8 mouse cellular contexts compared by ENCODE assay signal in the genomic region with DNA sequence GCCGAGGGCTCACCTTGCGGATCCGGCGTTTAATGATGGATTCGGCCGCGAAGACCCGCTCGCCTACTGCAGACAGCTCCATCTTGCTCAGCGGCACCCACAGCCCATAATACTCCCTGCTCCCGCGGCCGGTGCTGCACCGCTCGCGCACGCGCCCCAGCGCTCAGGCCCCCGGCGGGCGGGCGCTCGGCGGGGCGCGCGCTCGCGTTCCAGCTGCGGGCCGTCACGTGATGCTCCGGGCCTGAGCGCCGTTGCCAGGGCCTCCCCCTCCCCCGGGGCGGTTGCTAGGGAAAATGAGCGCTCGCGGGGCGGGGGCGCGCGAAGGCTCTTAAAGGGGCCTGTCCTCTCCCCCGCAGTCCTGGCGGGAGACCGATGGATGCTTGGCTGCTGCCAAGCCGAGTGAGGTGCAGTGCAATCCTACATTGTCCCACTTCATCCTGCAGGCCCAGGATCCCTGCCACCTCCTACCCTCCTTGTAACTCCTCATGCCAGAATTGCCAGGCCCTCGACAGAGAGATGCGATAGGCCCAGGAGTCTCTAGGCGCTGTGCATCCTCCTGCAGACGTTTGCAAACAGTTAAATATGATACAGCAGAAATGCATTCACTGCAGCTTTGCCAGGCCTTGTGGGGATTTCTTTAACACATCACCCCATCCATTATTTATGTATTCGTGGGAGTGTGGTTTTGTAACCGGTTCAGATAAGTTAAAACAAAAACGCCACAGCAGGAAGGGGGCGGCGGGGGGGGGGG. TPM values are rescaled to one million over a fixed set of nuclear protein-coding genes. Genes with fewer than 3 reads are reported as not detected.
DNase-seq lines count a peak whose midpoint lies in the region; ATAC-seq and TF ChIP-seq lines count a peak whose summit lies in the region.

Gene Npcd, minus strand, starts transcription at position 108 of the 751 bp plus-strand sequence.
Gene Cbx6, minus strand, starts transcription at position 559 of the 751 bp plus-strand sequence.

- H3K4me2 ChIP-seq in hindbrain, postnatal 0 days (ENCODE audit: low read depth, low read length): peak within 1 kb of the TSS; percentile 100

- intact Hi-C loops in gastrocnemius, adult 2 months (cut with DNase I): loop anchor here (5.0 kb wide), 2 partner anchors 93 to 248 kb away; no protein-coding TSS in a partner anchor
- intact Hi-C loops in left cerebral cortex, adult 2 months (cut with DNase I): loop anchor here (1.0 to 5.0 kb wide), 5 partner anchors 49 to 248 kb away; partner anchors contain the start of gene Pdgfb

- H3K4me3 ChIP-seq in gastrocnemius, adult 2 months: peak within 1 kb of the TSS; percentile 94
- peak within 1 kb of the TSS; percentile 83 for H3K4me3 ChIP-seq in hindbrain, postnatal 0 days (ENCODE audit: low read length)
- H3K4me3 ChIP-seq in left cerebral cortex, adult 2 months: peak within 1 kb of the TSS; percentile 75
- H3K4me3 ChIP-seq in macrophage (ENCODE audit: inconsistent target): peak within 1 kb of the TSS; percentile 56

- no peaks in the 10 kb centered on the region for H3K9me3 ChIP-seq in hindbrain, postnatal 0 days (ENCODE audit: low read length)

- peak within 1 kb of the TSS; percentile 80 for H3K9ac ChIP-seq in hindbrain, postnatal 0 days (replicated peaks; ENCODE audit: low read length)

- DNase-seq in gastrocnemius, adult 2 months: peak; percentile 98
- DNase-seq in hindbrain, postnatal 0 days (ENCODE audit: low spot score): peak; percentile 99
- peak; percentile 99 for DNase-seq in left cerebral cortex, adult 2 months (ENCODE audit: extremely low spot score in 1 of 2, low spot score in 2 of 2)
- peak; percentile 98 to 99 for DNase-seq in right cerebral cortex, adult 2 months (ENCODE audit: low spot score in 2 of 2)
- DNase-seq in urinary bladder, postnatal 10 days (ENCODE audit: low spot score): peak; percentile 92

- peaks cover 16% of the 10 kb centered on the region for H3K4me1 ChIP-seq in hindbrain, postnatal 0 days (ENCODE audit: insufficient read depth, low read length)

- no peaks in the 10 kb centered on the region for H3K79me2 ChIP-seq in macrophage (ENCODE audit: inconsistent target)

- TF ChIP-seq CTCF in gastrocnemius, adult 2 months (IDR thresholded peaks at IDR 0.05): no peak
- TF ChIP-seq CTCF in hindbrain, postnatal 0 days (IDR thresholded peaks at IDR 0.05; ENCODE audit: low read depth): no peak
- no peak for TF ChIP-seq CTCF in left cerebral cortex, adult 2 months (IDR thresholded peaks at IDR 0.05)

- H3K27ac ChIP-seq in gastrocnemius, adult 2 months: peak within 1 kb of the TSS; percentile 92
- peak within 1 kb of the TSS; percentile 95 for H3K27ac ChIP-seq in hindbrain, postnatal 0 days
- peak within 1 kb of the TSS; percentile 99 for H3K27ac ChIP-seq in left cerebral cortex, adult 2 months
- H3K27ac ChIP-seq in macrophage: no peak within 1 kb of the TSS

- H3K36me3 ChIP-seq in hindbrain, postnatal 0 days (ENCODE audit: insufficient read depth, low read length): no peaks in the 10 kb centered on the region
- H3K36me3 ChIP-seq in macrophage (ENCODE audit: inconsistent target): no peaks in the 10 kb centered on the region

- H3K27me3 ChIP-seq in hindbrain, postnatal 0 days (ENCODE audit: insufficient read depth, low read length): no peaks in the 10 kb centered on the region

- WGBS in hindbrain, postnatal 0 days: 2% methylated on average over 57 of the region's 58 CpGs
- 3% methylated on average over 58 of the region's 58 CpGs for WGBS in macrophage (ENCODE audit: missing documents)

- ATAC-seq in activated CD4-positive, CD25-positive, alpha-beta regulatory T cell, adult 4 months: peak; percentile 74
- ATAC-seq in common myeloid progenitor, adult 5-6 weeks (replicated peaks; ENCODE audit: low read depth, poor library complexity, severe bottlenecking): peak; percentile 55
- ATAC-seq in hindbrain, postnatal 0 days: peak; percentile 93

RNA-seq across cellular contexts. Expression of gene Npcd, which starts in this region (rescaled TPM):
- polyA plus RNA-seq in activated CD4-positive, CD25-positive, alpha-beta regulatory T cell, adult 4 months (2017; shearing (Covaris generic)): not detected
- total RNA-seq in common myeloid progenitor, adult 5-6 weeks (2017): not detected in 2 replicates
- total RNA-seq in gastrocnemius, adult 2 months (2021): under 1 TPM; 0.22 to 0.38 TPM
- total RNA-seq in hindbrain, postnatal 0 days (2014; rRNA removed): 5.4 and 12.6 TPM in 2 replicates
- 2.4 and 2.7 TPM in 2 replicates for polyA plus RNA-seq in hindbrain, postnatal 0 days (2015; fragmentation: Nextera tagmentation; extraction: Ambion mirVana)
- total RNA-seq in left cerebral cortex, adult 2 months (2021): 10 to 100 TPM in 1 of 2 experiments, 1 to 10 TPM in 1; 9.7 to 19.7 TPM
- total RNA-seq in macrophage (2018; cell fraction: chromatin; rRNA removed): under 1 TPM in 1 of 26 experiments, not detected in 25; 0.75 TPM
- under 1 TPM in 2 of 26 experiments, not detected in 24; 0.10 to 0.19 TPM for total RNA-seq in macrophage (2018; cell fraction: cytosol; rRNA removed)
- under 1 TPM in 1 of 26 experiments, not detected in 25; 0.78 TPM for total RNA-seq in macrophage (2018; cell fraction: nucleus; rRNA removed)
- not detected in 3 replicates for polyA plus RNA-seq in macrophage (2018)

RNA-seq across cellular contexts. Expression of gene Cbx6, which starts in this region (rescaled TPM):
- 10 to 100 TPM in 1 of 2 experiments, 1 to 10 TPM in 1; 8.4 to 15.1 TPM for polyA plus RNA-seq in activated CD4-positive, CD25-positive, alpha-beta regulatory T cell, adult 4 months (2017; shearing (Covaris generic))
- 11.0 and 19.6 TPM in 2 replicates for total RNA-seq in common myeloid progenitor, adult 5-6 weeks (2017)
- 10 to 100 TPM in 1 of 2 experiments, 1 to 10 TPM in 1; 8.4 to 12.6 TPM for total RNA-seq in gastrocnemius, adult 2 months (2021)
- total RNA-seq in hindbrain, postnatal 0 days (2014; rRNA removed): 92.4 and 107 TPM in 2 replicates
- 51.6 and 56.6 TPM in 2 replicates for polyA plus RNA-seq in hindbrain, postnatal 0 days (2015; fragmentation: Nextera tagmentation; extraction: Ambion mirVana)
- 100 to 1,000 TPM; 370 to 387 TPM for total RNA-seq in left cerebral cortex, adult 2 months (2021)
- total RNA-seq in macrophage (2018; cell fraction: chromatin; rRNA removed): 10 to 100 TPM in 7 of 26 experiments, 1 to 10 TPM in 13, under 1 TPM in 6; 0.48 to 19.1 (median 5.0) TPM
- total RNA-seq in macrophage (2018; cell fraction: cytosol; rRNA removed): 1 to 10 TPM; 2.6 to 9.3 (median 6.0) TPM
- 10 to 100 TPM in 6 of 26 experiments, 1 to 10 TPM in 20; 1.6 to 20.8 (median 4.8) TPM for total RNA-seq in macrophage (2018; cell fraction: nucleus; rRNA removed)
- polyA plus RNA-seq in macrophage (2018): 5.7 to 7.7 TPM (median 6.8 TPM) in 3 replicates
